Mouse (Mus musculus): ENCODE measurements around the gene Unkl. TPM values are rescaled to one million over a fixed set of nuclear protein-coding genes. Genes with fewer than 3 reads are reported as not detected.
A peak's percentile ranks its signal among the peaks of the same experiment; 100 is the strongest.

The Unkl gene
- total and polyA plus RNA-seq, 3 experiments: 6.6 to 7.5 (median 7.4) TPM

GRCm38 (mm10) chr17:25211705-25212104 lies 23.5 kb downstream of the Unkl start:
- no peaks in the 10 kb centered on the region for H3K27me3 ChIP-seq (ENCODE audit: control insufficient read depth, insufficient read depth, low read length)
- H3K4me1 ChIP-seq (ENCODE audit: control insufficient read depth, insufficient read depth, low read length): peaks cover 5% of the 10 kb centered on the region
- no peaks in the 10 kb centered on the region for H3K36me3 ChIP-seq (ENCODE audit: control insufficient read depth, insufficient read depth, low read length)
- DNase-seq: no peak
- no peaks in the 10 kb centered on the region for H3K79me2 ChIP-seq (replicated peaks; ENCODE audit: control insufficient read depth, insufficient read depth, low read length)
- TF ChIP-seq CTCF (IDR thresholded peaks at IDR 0.05): no peak
- no peak for TF ChIP-seq POLR2A (IDR thresholded peaks at IDR 0.05; ENCODE audit: insufficient read depth, low read depth, low read length)
- TF ChIP-seq EP300 (IDR thresholded peaks at IDR 0.05; ENCODE audit: insufficient read depth, low read depth, low read length): no peak
- H3K9ac ChIP-seq (ENCODE audit: low read depth, low read length): no peak overlapping the region
- H3K4me3 ChIP-seq: no peak overlapping the region
- H3K27ac ChIP-seq: peak overlapping the region; percentile 36
- 41% methylated on average over 4 of the region's 4 CpGs for WGBS
- intact Hi-C loops (cut with DNase I): no loop called here

GRCm38 (mm10) chr17:25215431-25215830 lies 27.2 kb downstream of the Unkl start:
- no peak overlapping the region for H3K4me3 ChIP-seq
- intact Hi-C loops (cut with DNase I): no loop called here
- no peaks in the 10 kb centered on the region; the same call in 1 of the 2 replicates for H3K79me2 ChIP-seq (replicated peaks; ENCODE audit: control insufficient read depth, insufficient read depth, low read length)
- H3K36me3 ChIP-seq (ENCODE audit: control insufficient read depth, insufficient read depth, low read length): no peaks in the 10 kb centered on the region
- TF ChIP-seq EP300 (IDR thresholded peaks at IDR 0.05; ENCODE audit: insufficient read depth, low read depth, low read length): no peak
- no peak for TF ChIP-seq POLR2A (IDR thresholded peaks at IDR 0.05; ENCODE audit: insufficient read depth, low read depth, low read length)
- no peak for TF ChIP-seq CTCF (IDR thresholded peaks at IDR 0.05)
- H3K27ac ChIP-seq: no peak overlapping the region
- H3K9ac ChIP-seq (ENCODE audit: low read depth, low read length): no peak overlapping the region
- DNase-seq: no peak
- peaks cover 5% of the 10 kb centered on the region for H3K4me1 ChIP-seq (ENCODE audit: control insufficient read depth, insufficient read depth, low read length)
- no peaks in the 10 kb centered on the region for H3K27me3 ChIP-seq (ENCODE audit: control insufficient read depth, insufficient read depth, low read length)
- 84% methylated on average over 3 of the region's 3 CpGs for WGBS

GRCm38 (mm10) chr17:25218967-25219366 lies 30.8 kb downstream of the Unkl start:
- 83% methylated on average over 9 of the region's 9 CpGs for WGBS
- H3K4me1 ChIP-seq (ENCODE audit: control insufficient read depth, insufficient read depth, low read length): 0 out of 2 replicates have a peak, but pooled peaks cover 4% of the 10 kb centered on the region
- no peaks in the 10 kb centered on the region for H3K36me3 ChIP-seq (ENCODE audit: control insufficient read depth, insufficient read depth, low read length)
- no peak for TF ChIP-seq CTCF (IDR thresholded peaks at IDR 0.05)
- no peak for TF ChIP-seq POLR2A (IDR thresholded peaks at IDR 0.05; ENCODE audit: insufficient read depth, low read depth, low read length)
- TF ChIP-seq EP300 (IDR thresholded peaks at IDR 0.05; ENCODE audit: insufficient read depth, low read depth, low read length): no peak
- no peaks in the 10 kb centered on the region for H3K27me3 ChIP-seq (ENCODE audit: control insufficient read depth, insufficient read depth, low read length)
- H3K9ac ChIP-seq (ENCODE audit: low read depth, low read length): no peak overlapping the region
- no peak overlapping the region for H3K4me3 ChIP-seq
- DNase-seq: no peak
- no peak overlapping the region for H3K27ac ChIP-seq
- no peaks in the 10 kb centered on the region; the same call in 1 of the 2 replicates for H3K79me2 ChIP-seq (replicated peaks; ENCODE audit: control insufficient read depth, insufficient read depth, low read length)
- intact Hi-C loops (cut with DNase I): no loop called here

- Histone ChIP-seq H3K4me3 (no peak overlapping the region), H3K27me3 (ENCODE audit: control insufficient read depth, insufficient read depth, low read length) (no peaks in the 10 kb centered on the region), H3K4me1 (ENCODE audit: control insufficient read depth, insufficient read depth, low read length) (0 out of 2 replicates have a peak, but pooled peaks cover 4% of the 10 kb centered on the region), H3K9ac (ENCODE audit: low read depth, low read length) (no peak overlapping the region), H3K36me3 (ENCODE audit: control insufficient read depth, insufficient read depth, low read length) (no peaks in the 10 kb centered on the region), H3K27ac (no peak overlapping the region), H3K79me2 (replicated peaks; ENCODE audit: control insufficient read depth, insufficient read depth, low read length) (no peaks in the 10 kb centered on the region; the same call in 1 of the 2 replicates)
- TF ChIP-seq CTCF (IDR thresholded peaks at IDR 0.05) (no peak), POLR2A (IDR thresholded peaks at IDR 0.05; ENCODE audit: insufficient read depth, low read depth, low read length) (no peak), EP300 (IDR thresholded peaks at IDR 0.05; ENCODE audit: insufficient read depth, low read depth, low read length) (no peak)
- intact Hi-C loops (cut with DNase I): no loop called here
- no peak for DNase-seq
- WGBS: 91% methylated on average over 15 of the region's 15 CpGs
Measured at GRCm38 (mm10) chr17:25219492-25220295, 31.5 kb downstream of the Unkl start.

GRCm38 (mm10) chr17:25220746-25221145 lies 32.5 kb downstream of the Unkl start:
- Histone ChIP-seq H3K9ac (ENCODE audit: low read depth, low read length) (no peak overlapping the region), H3K79me2 (replicated peaks; ENCODE audit: control insufficient read depth, insufficient read depth, low read length) (no peaks in the 10 kb centered on the region; the same call in 1 of the 2 replicates), H3K27me3 (ENCODE audit: control insufficient read depth, insufficient read depth, low read length) (no peaks in the 10 kb centered on the region), H3K4me3 (no peak overlapping the region), H3K36me3 (ENCODE audit: control insufficient read depth, insufficient read depth, low read length) (no peaks in the 10 kb centered on the region), H3K4me1 (ENCODE audit: control insufficient read depth, insufficient read depth, low read length) (0 out of 2 replicates have a peak, but pooled peaks cover 4% of the 10 kb centered on the region), H3K27ac (no peak overlapping the region)
- WGBS: 57% methylated on average over 1 of the region's 1 CpGs
- no peak for DNase-seq
- intact Hi-C loops (cut with DNase I): no loop called here
- no peak for TF ChIP-seq POLR2A (IDR thresholded peaks at IDR 0.05; ENCODE audit: insufficient read depth, low read depth, low read length)
- no peak for TF ChIP-seq CTCF (IDR thresholded peaks at IDR 0.05)
- no peak for TF ChIP-seq EP300 (IDR thresholded peaks at IDR 0.05; ENCODE audit: insufficient read depth, low read depth, low read length)

All from heart, adult 2 months (tissue).